21 mouse cellular contexts compared by ENCODE assay signal in genomic region chr2:6391940-6392339, GRCm38 (mm10).
DNase-seq lines count a peak whose midpoint lies in the region; ATAC-seq and TF ChIP-seq lines count a peak whose summit lies in the region.
"Had no signal": no experiment of that assay in that cellular context is flagged by ENCODE, and none has a peak within 500 bp of the region (broad histone marks: within the 10 kb centered on the region; RNA-seq: fewer than 3 reads in every experiment).

No protein-coding gene starts in this region.

- no peak overlapping the region for H3K4me2 ChIP-seq in liver, embryonic 12.5 days
- H3K4me2 ChIP-seq in liver, postnatal 0 days (ENCODE audit: low read depth, low read length), result no peak overlapping the region
- no peak overlapping the region for H3K4me2 ChIP-seq in liver, embryonic 15.5 days
- H3K4me2 ChIP-seq in stomach, postnatal 0 days (replicated peaks; ENCODE audit: low read depth), result no peak overlapping the region
- H3K4me2 ChIP-seq: heart, embryonic 12.5 days; hindbrain, embryonic 14.5 days had no signal

- no peak overlapping the region for H3K9ac ChIP-seq in liver, embryonic 12.5 days
- no peak overlapping the region for H3K9ac ChIP-seq in liver, postnatal 0 days (replicated peaks)
- no peak overlapping the region for H3K9ac ChIP-seq in liver, embryonic 15.5 days
- no peak overlapping the region for H3K9ac ChIP-seq in stomach, postnatal 0 days (ENCODE audit: low read length)
- H3K9ac ChIP-seq: heart, embryonic 12.5 days; hindbrain, embryonic 14.5 days had no signal

- peaks cover 68% of the 10 kb centered on the region for H3K4me1 ChIP-seq in liver, embryonic 12.5 days
- H3K4me1 ChIP-seq in liver, postnatal 0 days (ENCODE audit: insufficient read depth), result peaks cover 17% of the 10 kb centered on the region
- H3K4me1 ChIP-seq in liver, embryonic 15.5 days (replicated peaks), result peaks cover 49% of the 10 kb centered on the region
- H3K4me1 ChIP-seq in stomach, postnatal 0 days (replicated peaks; ENCODE audit: control insufficient read depth, insufficient read depth), result no peaks in the 10 kb centered on the region
- H3K4me1 ChIP-seq: embryonic facial prominence, embryonic 10.5 days had no signal

- H3K27me3 ChIP-seq in liver, embryonic 12.5 days (replicated peaks), result no peaks in the 10 kb centered on the region
- H3K27me3 ChIP-seq in liver, postnatal 0 days (ENCODE audit: insufficient read depth, low read length), result no peaks in the 10 kb centered on the region
- H3K27me3 ChIP-seq in liver, embryonic 15.5 days, result no peaks in the 10 kb centered on the region
- no peaks in the 10 kb centered on the region for H3K27me3 ChIP-seq in stomach, postnatal 0 days (ENCODE audit: control insufficient read depth, insufficient read depth, low read length)
- H3K27me3 ChIP-seq: CH12.LX; heart, embryonic 12.5 days; Patski had no signal

- no peak for TF ChIP-seq EP300 in liver, postnatal 0 days (IDR thresholded peaks at IDR 0.05; ENCODE audit: low read depth)
- no peak for TF ChIP-seq EP300 in stomach, postnatal 0 days (optimal IDR thresholded peaks at IDR 0.05)

- no peak for TF ChIP-seq CTCF in liver, postnatal 0 days (IDR thresholded peaks at IDR 0.05; ENCODE audit: low read depth)
- no peak for TF ChIP-seq CTCF in stomach, postnatal 0 days (IDR thresholded peaks at IDR 0.05; ENCODE audit: low read depth)

- WGBS in liver, embryonic 12.5 days (ENCODE audit: insufficient replicate concordance), result 31% methylated on average over 6 of the region's 6 CpGs
- WGBS in liver, postnatal 0 days (ENCODE audit: insufficient replicate concordance), result 67% methylated on average over 6 of the region's 6 CpGs
- 41% methylated on average over 6 of the region's 6 CpGs for WGBS in liver, embryonic 15.5 days (ENCODE audit: insufficient replicate concordance)
- WGBS in stomach, postnatal 0 days, result 72% methylated on average over 6 of the region's 6 CpGs

- H3K4me3 ChIP-seq in liver, embryonic 12.5 days, result no peak overlapping the region
- H3K4me3 ChIP-seq in liver, postnatal 0 days (ENCODE audit: low read depth, low read length), result no peak overlapping the region
- H3K4me3 ChIP-seq in liver, embryonic 15.5 days (replicated peaks), result no peak overlapping the region
- no peak overlapping the region for H3K4me3 ChIP-seq in stomach, postnatal 0 days (ENCODE audit: low read depth, low read length)
- H3K4me3 ChIP-seq: embryonic facial prominence, embryonic 10.5 days; forebrain, embryonic 10.5 days; heart, adult 2 months; heart, embryonic 12.5 days; hindbrain, embryonic 10.5 days had no signal

- no peak overlapping the region for H3K27ac ChIP-seq in liver, embryonic 12.5 days
- no peak overlapping the region for H3K27ac ChIP-seq in liver, postnatal 0 days (ENCODE audit: low read depth)
- no peak overlapping the region for H3K27ac ChIP-seq in liver, embryonic 15.5 days (replicated peaks)
- no peak overlapping the region for H3K27ac ChIP-seq in stomach, postnatal 0 days (replicated peaks)
- H3K27ac ChIP-seq: embryonic facial prominence, embryonic 10.5 days; forebrain, embryonic 10.5 days; heart, adult 2 months; hindbrain, embryonic 10.5 days; hindbrain, embryonic 14.5 days had no signal

- H3K36me3 ChIP-seq in liver, embryonic 12.5 days, result peaks cover 8% of the 10 kb centered on the region; the same call in 1 of the 2 replicates
- no peaks in the 10 kb centered on the region; the same call in 1 of the 2 replicates for H3K36me3 ChIP-seq in liver, postnatal 0 days (replicated peaks; ENCODE audit: insufficient read depth, low read length)
- H3K36me3 ChIP-seq in liver, embryonic 15.5 days (replicated peaks), result peaks cover 4% of the 10 kb centered on the region; the same call in 1 of the 2 replicates
- no peaks in the 10 kb centered on the region for H3K36me3 ChIP-seq in stomach, postnatal 0 days (ENCODE audit: control insufficient read depth, insufficient read depth, low read length)

- DNase-seq in liver, postnatal 0 days, result no peak
- peak; percentile 24 for DNase-seq in induced T-regulatory cell, adult 2 months (ENCODE audit: low read depth)
- DNase-seq in stomach, postnatal 0 days (ENCODE audit: low spot score), result no peak
- no peak for DNase-seq in thymus, postnatal 25 days
- DNase-seq: adrenal gland, postnatal 14 days; cerebellum, adult 11-12 months; cerebellum, adult 9-10 months; cerebellum, postnatal 36 days; gastrocnemius, postnatal 10 days; heart, adult 2 months had no signal

- H3K9me3 ChIP-seq in liver, embryonic 12.5 days (replicated peaks), result no peaks in the 10 kb centered on the region
- H3K9me3 ChIP-seq in liver, postnatal 0 days (ENCODE audit: low read length), result no peaks in the 10 kb centered on the region
- no peaks in the 10 kb centered on the region for H3K9me3 ChIP-seq in liver, embryonic 15.5 days (replicated peaks)
- no peaks in the 10 kb centered on the region for H3K9me3 ChIP-seq in stomach, postnatal 0 days (ENCODE audit: control insufficient read depth, low read length)
- H3K9me3 ChIP-seq: embryonic facial prominence, embryonic 10.5 days; forebrain, embryonic 10.5 days; heart, embryonic 12.5 days; hindbrain, embryonic 10.5 days had no signal

- ATAC-seq in liver, embryonic 12.5 days, result peak; percentile 79
- ATAC-seq in liver, postnatal 0 days, result no peak
- peak; percentile 75; the same call in 1 of the 2 replicates for ATAC-seq in liver, embryonic 15.5 days (ENCODE audit: insufficient read depth)
- ATAC-seq in stomach, postnatal 0 days (ENCODE audit: low FRiP score, low TSS enrichment), result 0 out of 2 replicates have a peak, but pooled peaks have one; percentile 26
- no peak for ATAC-seq in inflammation-experienced regulatory T-cells, adult 6 months
- ATAC-seq: forebrain, embryonic 14.5 days; Patski had no signal

Comparison
In these comparisons a context has a peak if more than half of its experiments do, and no peak if none do; other contexts are left out.
1. ATAC-seq: peak in liver, embryonic 12.5 days (single experiment), liver, embryonic 15.5 days (single experiment) and stomach, postnatal 0 days (single experiment); none in liver, postnatal 0 days (single experiment) and inflammation-experienced regulatory T-cells, adult 6 months (single experiment).